Mouse (Mus musculus) MEL (cell line): ENCODE data around the gene Car6. TPM values are rescaled to one million over a fixed set of nuclear protein-coding genes. Genes with fewer than 3 reads are reported as not detected.

ENCODE experiments used
- DNase-seq: peaks from one replicate; pipeline ENCODE4 v3.0.0; 2011; ENCODE audit warnings: low read depth, low spot score
- H3K27ac ChIP-seq: 2 replicates; pipeline ENCODE4 v1.5.1; 2012; ENCODE audit warnings: low read depth, mild to moderate bottlenecking, control low read depth, low read length, moderate library complexity; ENCODE audit not compliant: control insufficient read depth
- H3K27me3 ChIP-seq, 2 experiments: fragments of 150-350 bp in 1 of 2; sonication (generic) in 1 of 2; 2 replicates each; pipeline ENCODE4 v1.6.1; 2012; ENCODE audit warnings: low read length in 2 of 2, mild to moderate bottlenecking in 2 of 2, improper control_type of control experiment in 1 of 2, moderate library complexity in 1 of 2; ENCODE audit not compliant: insufficient read depth in 2 of 2, control insufficient read depth in 1 of 2
- H3K36me3 ChIP-seq, 2 experiments: 2 replicates each; pipeline ENCODE4 v1.6.1; 2012 to 2014; ENCODE audit warnings: low read length in 2 of 2, improper control_type of control experiment in 1 of 2, inconsistent platforms in 1 of 2, mild to moderate bottlenecking in 1 of 2; ENCODE audit not compliant: insufficient read depth in 2 of 2, control insufficient read depth in 1 of 2
- H3K4me1 ChIP-seq, 2 experiments: fragments of 150-350 bp in 1 of 2; sonication (generic) in 1 of 2; 2 replicates each; pipeline ENCODE4 v1.6.1; 2012; ENCODE audit warnings: low read length in 2 of 2, improper control_type of control experiment in 1 of 2, mild to moderate bottlenecking in 1 of 2; ENCODE audit not compliant: insufficient read depth in 2 of 2, control insufficient read depth in 1 of 2
- H3K4me3 ChIP-seq, 2 experiments: fragments of 150-350 bp in 1 of 2; sonication (generic) in 1 of 2; 2 replicates each; pipeline ENCODE4 v1.5.1; 2012; ENCODE audit warnings: low read depth in 2 of 2, low read length in 2 of 2, mild to moderate bottlenecking in 2 of 2, moderate library complexity in 2 of 2, control low read depth in 1 of 2, improper control_type of control experiment in 1 of 2; ENCODE audit not compliant: control insufficient read depth in 1 of 2, insufficient read depth in 1 of 2
- H3K79me2 ChIP-seq: 2 replicates; pipeline ENCODE4 v1.6.1; 2012; ENCODE audit warnings: mild to moderate bottlenecking, low read length, moderate library complexity; ENCODE audit not compliant: control insufficient read depth, poor library complexity, insufficient read depth
- H3K9ac ChIP-seq: 2 replicates; pipeline ENCODE4 v1.6.1; 2012; ENCODE audit warnings: low read depth, mild to moderate bottlenecking, control low read depth, low read length, moderate library complexity; ENCODE audit not compliant: control insufficient read depth, poor library complexity, severe bottlenecking
- H3K9me3 ChIP-seq: fragments of 150-350 bp; sonication (generic); replicated peaks from 2 replicates; pipeline ENCODE4 v1.6.1; 2012; ENCODE audit warnings: mild to moderate bottlenecking, low read length, improper control_type of control experiment, moderate library complexity; ENCODE audit not compliant: insufficient read depth
- CTCF ChIP-seq, 3 experiments: IDR thresholded peaks in 2 of 3; conservative IDR thresholded peaks in 1 of 3; 2 replicates each; pipeline ENCODE4 v1.5.1; 2011 to 2012; ENCODE audit warnings: low read length in 3 of 3, low read depth in 2 of 3, mild to moderate bottlenecking in 2 of 3, improper control_type of control experiment in 1 of 3, inconsistent platforms in 1 of 3, mixed read lengths in 1 of 3, moderate library complexity in 1 of 3; ENCODE audit not compliant: control insufficient read depth in 1 of 3, insufficient read depth in 1 of 3, poor library complexity in 1 of 3, severe bottlenecking in 1 of 3
- ELF1 ChIP-seq: IDR thresholded peaks from 2 replicates; pipeline ENCODE4 v1.6.1; 2014; ENCODE audit warnings: low read depth, mild to moderate bottlenecking, inconsistent platforms, low read length, improper control_type of control experiment, moderate library complexity
- EP300 ChIP-seq, 2 experiments: IDR thresholded peaks; 2 replicates each; pipeline ENCODE4 v1.6.1; 2011; ENCODE audit warnings: improper control_type of control experiment in 2 of 2, low read length in 2 of 2, low read depth in 1 of 2, mild to moderate bottlenecking in 1 of 2
- ETS1 ChIP-seq: IDR thresholded peaks from 2 replicates; pipeline ENCODE4 v1.6.1; 2012; ENCODE audit warnings: low read depth, mild to moderate bottlenecking, inconsistent platforms, low read length, improper control_type of control experiment, moderate library complexity
- GABPA ChIP-seq: IDR thresholded peaks from 2 replicates; pipeline ENCODE4 v1.6.1; 2012; ENCODE audit warnings: low read depth, mild to moderate bottlenecking, inconsistent platforms, low read length, improper control_type of control experiment, moderate library complexity
- HCFC1 ChIP-seq: IDR thresholded peaks from 2 replicates; pipeline ENCODE4 v1.6.1; 2012; ENCODE audit warnings: low read depth, mild to moderate bottlenecking, inconsistent platforms, low read length, improper control_type of control experiment, moderate library complexity
- MAFK ChIP-seq: IDR thresholded peaks from 2 replicates; pipeline ENCODE4 v1.6.1; 2011; ENCODE audit warnings: low read depth, mild to moderate bottlenecking, low read length, improper control_type of control experiment, borderline replicate concordance
- MYC ChIP-seq: IDR thresholded peaks from 2 replicates; pipeline ENCODE4 v1.6.1; 2011; ENCODE audit warnings: low read depth, mild to moderate bottlenecking, low read length, improper control_type of control experiment, moderate library complexity
- POLR2AphosphoS5 ChIP-seq: IDR thresholded peaks from 2 replicates; pipeline ENCODE4 v1.6.1; 2012; ENCODE audit warnings: low read depth, borderline replicate concordance, mild to moderate bottlenecking, inconsistent platforms, low read length, moderate library complexity, mixed read lengths
- RAD21 ChIP-seq: IDR thresholded peaks from 2 replicates; pipeline ENCODE4 v1.6.1; 2011; ENCODE audit warnings: mild to moderate bottlenecking, low read depth, low read length, improper control_type of control experiment
- RCOR1 ChIP-seq: IDR thresholded peaks from 2 replicates; pipeline ENCODE4 v1.6.1; 2012; ENCODE audit warnings: low read depth, mild to moderate bottlenecking, inconsistent platforms, low read length, improper control_type of control experiment
- SIN3A ChIP-seq: IDR thresholded peaks from 2 replicates; pipeline ENCODE4 v1.6.1; 2012; ENCODE audit warnings: low read length, improper control_type of control experiment, inconsistent platforms
- SMC3 ChIP-seq: IDR thresholded peaks from 2 replicates; pipeline ENCODE4 v1.6.1; 2011; ENCODE audit warnings: low read depth, low read length, improper control_type of control experiment
- TAL1 ChIP-seq: IDR thresholded peaks from 2 replicates; pipeline ENCODE4 v1.6.1; 2012; ENCODE audit warnings: mild to moderate bottlenecking, inconsistent platforms, low read length, moderate library complexity, mixed read lengths
- TBP ChIP-seq: IDR thresholded peaks from 2 replicates; pipeline ENCODE4 v1.8.0; 2011; ENCODE audit warnings: low read depth, low read length, improper control_type of control experiment
- USF1 ChIP-seq: IDR thresholded peaks from 2 replicates; pipeline ENCODE4 v1.6.1; 2014; ENCODE audit warnings: low read depth, mild to moderate bottlenecking, inconsistent platforms, low read length, improper control_type of control experiment, moderate library complexity
- ZC3H11A ChIP-seq: IDR thresholded peaks from 2 replicates; pipeline ENCODE4 v1.6.1; 2012; ENCODE audit warnings: low read depth, mild to moderate bottlenecking, inconsistent platforms, low read length, improper control_type of control experiment
- ZKSCAN1 ChIP-seq: IDR thresholded peaks from 2 replicates; pipeline ENCODE4 v1.6.1; 2012; ENCODE audit warnings: low read depth, mild to moderate bottlenecking, inconsistent platforms, low read length, improper control_type of control experiment, moderate library complexity
- polyA plus RNA-seq, 2 experiments: library from polyadenylated mRNA; stranded (reverse) in 1 of 2; unstranded in 1 of 2; fragments of >175 nt in 1 of 2; fragments of >200 nt in 1 of 2; gene quantifications; 2 replicates each; pipeline versions ENCODE4 v1.2.1 to v1.2.4; 2012; ENCODE audit warnings: low replicate concordance in 2 of 2, low read depth in 1 of 2; ENCODE audit not compliant: insufficient read length in 2 of 2, insufficient read depth in 1 of 2, missing spikeins in 1 of 2
- total RNA-seq: library from RNA; depleted of rRNA; stranded (reverse); fragments of 300-350 nt; gene quantifications from 2 replicates; pipeline ENCODE4 v1.2.3, GENCODE M21; 2012

Car6 gene
- total and polyA plus RNA-seq, 3 experiments = 0.19 TPM; not detected in 2

- Histone ChIP-seq H3K27ac (no peak overlapping the region), H3K9me3 (no peaks in the 10 kb centered on the region), H3K79me2 (no peaks in the 10 kb centered on the region), H3K27me3 (no peaks in the 10 kb centered on the region), H3K4me3 (no peak overlapping the region), H3K9ac (no peak overlapping the region), H3K4me1 (peaks cover 9 to 12% of the 10 kb centered on the region in 2 experiments), H3K36me3 (peaks cover 0 to 7% of the 10 kb centered on the region in 2 experiments; a peak in 1 of 4 replicates)
- no peak for DNase-seq
- no peak for TF ChIP-seq RCOR1
- TF ChIP-seq USF1 = peak; percentile 45; the same call in 1 of the 2 replicates
- no peak for TF ChIP-seq POLR2AphosphoS5
Observed at GRCm38 (mm10) chr4:150198268-150198667, 2.9 kb downstream of the Car6 start.

- H3K36me3 ChIP-seq = peaks cover 0 to 3% of the 10 kb centered on the region in 2 experiments; a peak in 2 of 4 replicates
- TF ChIP-seq GABPA (no peak), ETS1 (no peak), ZKSCAN1 (no peak), SMC3 (peak; percentile 78), HCFC1 (no peak), MAFK (no peak), TAL1 (no peak), TBP (no peak), RCOR1 (no peak), CTCF (IDR thresholded peaks at IDR 0.05 in 2 of 3, conservative IDR thresholded peaks at IDR 0.05 in 1 of 3; ENCODE audit: control insufficient read depth in 1 of 3, insufficient read depth in 1 of 3, low read depth in 2 of 3, low read length in 3 of 3, poor library complexity in 1 of 3, severe bottlenecking in 1 of 3) (peak; percentile 84 to 95 (median 89)), ELF1 (no peak), ZC3H11A (peak; percentile 72), MYC (0 out of 2 replicates have a peak, but pooled peaks have one; percentile 55), RAD21 (peak; percentile 85), USF1 (no peak), SIN3A (peak; percentile 46; the same call in 1 of the 2 replicates), EP300 (IDR thresholded peaks at IDR 0.05; ENCODE audit: low read depth in 1 of 2, low read length in 2 of 2) (no peak)
- no peaks in the 10 kb centered on the region for H3K79me2 ChIP-seq
- peaks cover 0 to 3% of the 10 kb centered on the region in 2 experiments; a peak in 1 of 4 replicates for H3K4me1 ChIP-seq
- no peak overlapping the region for H3K4me3 ChIP-seq
- H3K9ac ChIP-seq = no peak overlapping the region
- no peaks in the 10 kb centered on the region for H3K27me3 ChIP-seq
- H3K9me3 ChIP-seq = no peaks in the 10 kb centered on the region
- DNase-seq = peak; percentile 75
- H3K27ac ChIP-seq = no peak overlapping the region
Observed at GRCm38 (mm10) chr4:150193915-150194314, 7.2 kb downstream of the Car6 start.
